Mouse (Mus musculus) mouse embryonic stem cell (cell line): ENCODE data around the gene Hist1h2be.
"Not testable (repeated sequence)": the region's sequence is repeated elsewhere in the genome, so short reads cannot be mapped to it uniquely, and the experiment has no call there.

Experiments used
- in situ Hi-C, 2 experiments: fragments of 300-500 bp; cut with MboI; formaldehyde crosslinking; loops; 1 replicate in 1 of 2; 3 replicates in 1 of 2; pipeline ENCODE4 v1.14.3; 2019 to 2020; ENCODE audit warnings: low sequenced_read_pairs in 2 of 2, low pct_unique_long_range_greater_than_20kb in 1 of 2, mixed read lengths in 1 of 2; ENCODE audit not compliant: unreplicated experiment in 1 of 2

Hist1h2be gene

DNA sequence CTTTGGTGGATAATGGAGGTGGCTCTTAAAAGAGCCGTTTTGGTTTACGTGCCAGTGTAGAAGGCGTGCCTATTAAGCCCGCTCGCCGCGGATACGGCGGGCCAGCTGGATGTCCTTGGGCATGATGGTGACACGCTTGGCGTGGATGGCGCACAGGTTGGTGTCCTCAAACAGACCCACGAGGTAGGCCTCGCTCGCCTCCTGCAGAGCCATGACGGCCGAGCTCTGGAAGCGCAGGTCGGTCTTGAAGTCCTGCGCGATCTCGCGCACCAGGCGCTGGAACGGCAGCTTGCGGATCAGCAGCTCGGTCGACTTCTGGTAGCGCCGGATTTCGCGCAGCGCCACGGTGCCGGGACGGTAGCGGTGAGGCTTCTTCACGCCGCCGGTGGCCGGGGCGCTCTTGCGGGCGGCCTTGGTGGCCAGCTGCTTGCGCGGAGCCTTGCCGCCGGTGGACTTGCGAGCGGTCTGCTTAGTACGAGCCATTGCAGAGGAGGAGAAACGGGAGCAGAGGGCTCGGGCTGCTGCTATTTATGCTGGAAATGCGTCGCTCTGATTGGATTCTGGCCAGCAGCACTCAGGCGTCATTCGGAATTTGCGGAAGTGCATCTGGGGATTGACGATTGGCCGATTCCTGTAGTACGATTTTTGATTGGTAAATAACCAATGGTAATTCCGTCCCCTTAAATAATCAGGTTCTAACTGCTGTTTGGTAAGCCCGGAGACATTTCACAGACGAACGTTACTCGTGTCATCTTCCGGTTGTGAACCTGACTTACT, 58.9 kb downstream of the Hist1h2be start, which contains the start of gene Hist1h3e:
Hist1h3e (minus strand) TSS at position 487 of the 777 bp plus-strand sequence.
- in situ Hi-C loops: not testable (repeated sequence)

DNA sequence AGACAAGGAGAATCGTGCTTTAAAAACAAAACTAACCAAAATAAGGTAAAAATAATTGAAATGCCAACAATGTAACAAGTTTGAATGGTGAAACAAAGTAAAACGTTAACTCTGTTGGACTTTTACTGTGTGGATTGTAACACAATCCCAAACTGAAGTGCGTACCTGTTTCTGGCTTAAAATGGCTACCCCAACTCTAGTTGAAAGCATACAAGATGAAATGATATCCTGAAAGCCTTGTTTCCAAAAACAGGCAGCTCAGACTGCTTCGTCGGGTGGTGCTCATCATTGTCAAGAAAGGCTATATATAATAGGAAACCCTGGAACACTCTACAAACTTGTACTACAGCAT, 59.4 kb downstream of the Hist1h2be start:
- in situ Hi-C loops: not testable (repeated sequence)

DNA sequence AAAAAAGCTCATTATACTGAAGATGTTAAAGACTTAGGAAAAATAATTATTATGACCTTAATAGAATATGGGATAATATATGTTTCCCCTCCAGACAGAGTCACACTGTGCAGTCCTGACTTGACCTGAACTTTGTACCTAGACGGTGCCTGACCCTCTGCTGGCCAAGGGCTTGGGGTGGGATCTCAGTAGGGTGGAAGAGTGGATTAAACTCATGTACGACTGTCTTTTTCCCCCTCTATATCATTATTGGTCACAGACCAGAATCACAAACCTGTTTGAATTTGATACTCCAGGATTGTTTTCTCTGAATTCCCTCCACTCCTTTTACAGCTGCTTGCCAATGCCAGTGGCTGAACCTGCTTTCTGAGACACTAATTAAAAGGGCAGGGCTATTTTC, 60.2 kb downstream of the Hist1h2be start:
- in situ Hi-C loops: not testable (repeated sequence)

DNA sequence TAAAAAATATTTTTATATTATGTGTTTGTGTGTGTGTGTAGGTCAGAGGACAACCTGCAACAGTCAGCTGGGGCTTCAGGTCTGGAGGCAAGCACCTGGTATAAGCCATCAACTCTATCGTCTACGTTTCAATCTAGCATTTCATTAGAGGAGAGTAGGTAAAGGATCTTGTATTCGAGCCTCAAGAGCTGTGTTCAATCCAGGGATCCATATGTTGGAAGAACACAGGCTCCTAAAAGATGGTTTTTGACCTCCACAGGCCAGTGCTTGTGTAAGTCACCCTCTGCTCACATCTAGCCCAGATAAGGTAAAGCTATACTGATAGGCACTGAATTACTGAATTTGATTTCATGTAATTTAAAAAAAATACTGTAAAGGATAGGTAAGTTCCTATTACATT, 64.0 kb downstream of the Hist1h2be start:
- in situ Hi-C loops: no loop called here

DNA sequence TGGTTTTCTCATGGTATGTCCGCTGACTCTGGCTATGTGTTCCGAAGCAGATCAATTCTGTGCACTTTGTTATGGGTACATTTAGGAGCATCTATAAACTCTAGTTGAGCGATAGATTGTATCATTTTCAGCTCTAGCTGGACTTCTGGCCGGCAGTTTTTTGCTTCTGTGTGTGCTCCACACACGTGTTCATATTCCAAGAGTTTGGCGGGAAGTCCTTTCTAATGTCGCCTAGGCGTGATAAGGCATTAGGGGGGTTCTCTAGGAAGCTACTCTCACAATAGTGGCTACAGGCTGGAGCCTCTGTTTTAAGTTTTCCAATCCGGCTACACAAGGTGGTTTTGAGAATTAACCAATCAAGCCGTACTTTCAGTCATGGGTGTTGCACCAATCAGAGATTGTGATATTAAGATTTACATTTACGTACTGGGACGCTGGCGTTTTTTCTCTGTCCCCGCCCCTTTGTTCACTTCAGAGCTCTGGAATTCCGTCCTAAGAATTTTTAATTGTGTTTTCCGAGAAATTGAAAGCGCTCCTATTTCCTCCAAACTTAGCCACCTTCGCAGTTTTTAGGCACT, 65.0 kb downstream of the Hist1h2be start:
- in situ Hi-C loops: no loop called here

DNA sequence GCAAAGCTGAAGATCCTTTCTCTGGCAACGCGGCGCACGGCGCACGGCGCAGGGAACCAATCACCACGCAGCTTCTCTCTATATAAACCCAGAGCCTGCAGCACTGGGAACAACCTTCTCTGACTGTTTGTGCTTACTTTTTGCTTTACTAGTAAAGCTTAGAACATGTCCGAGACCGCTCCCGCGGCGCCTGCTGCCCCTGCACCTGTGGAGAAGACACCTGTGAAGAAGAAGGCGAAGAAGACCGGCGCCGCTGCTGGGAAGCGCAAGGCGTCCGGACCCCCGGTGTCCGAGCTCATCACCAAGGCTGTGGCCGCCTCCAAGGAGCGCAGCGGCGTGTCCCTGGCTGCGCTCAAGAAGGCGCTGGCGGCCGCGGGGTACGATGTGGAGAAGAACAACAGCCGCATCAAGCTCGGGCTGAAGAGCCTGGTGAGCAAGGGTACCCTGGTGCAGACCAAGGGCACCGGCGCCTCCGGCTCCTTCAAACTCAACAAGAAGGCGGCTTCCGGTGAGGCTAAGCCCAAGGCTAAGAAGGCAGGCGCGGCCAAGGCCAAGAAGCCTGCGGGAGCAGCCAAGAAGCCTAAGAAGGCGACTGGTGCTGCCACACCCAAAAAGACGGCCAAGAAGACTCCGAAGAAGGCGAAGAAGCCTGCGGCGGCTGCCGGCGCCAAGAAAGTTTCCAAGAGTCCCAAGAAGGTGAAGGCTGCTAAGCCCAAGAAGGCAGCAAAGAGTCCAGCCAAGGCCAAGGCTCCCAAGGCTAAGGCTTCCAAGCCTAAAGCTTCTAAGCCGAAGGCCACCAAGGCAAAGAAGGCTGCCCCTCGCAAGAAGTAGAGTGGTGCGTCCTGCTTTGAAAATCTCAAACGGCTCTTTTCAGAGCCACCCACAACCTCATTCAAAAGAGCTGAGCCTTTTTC, 65.7 kb downstream of the Hist1h2be start:
- in situ Hi-C loops: no loop called here

DNA sequence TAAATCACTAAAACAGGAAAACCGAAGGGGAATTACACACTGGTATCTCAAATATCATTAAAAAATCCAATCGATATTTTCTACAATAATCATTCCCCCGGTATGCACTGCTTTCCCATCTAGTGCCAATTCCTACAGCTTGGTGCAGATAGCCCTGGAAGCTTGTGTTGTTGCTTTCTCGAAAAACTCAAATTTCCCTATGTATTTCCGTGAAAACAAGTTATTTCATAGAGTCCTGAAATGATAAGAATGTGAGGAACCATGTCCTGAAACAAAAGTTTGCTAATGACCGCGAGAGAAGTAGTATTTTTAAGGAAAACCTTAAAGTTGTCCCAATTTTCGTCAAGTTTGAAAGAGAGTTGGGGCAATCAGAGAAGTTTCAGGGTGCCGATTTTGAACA, 66.5 kb downstream of the Hist1h2be start:
- in situ Hi-C loops: no loop called here

DNA sequence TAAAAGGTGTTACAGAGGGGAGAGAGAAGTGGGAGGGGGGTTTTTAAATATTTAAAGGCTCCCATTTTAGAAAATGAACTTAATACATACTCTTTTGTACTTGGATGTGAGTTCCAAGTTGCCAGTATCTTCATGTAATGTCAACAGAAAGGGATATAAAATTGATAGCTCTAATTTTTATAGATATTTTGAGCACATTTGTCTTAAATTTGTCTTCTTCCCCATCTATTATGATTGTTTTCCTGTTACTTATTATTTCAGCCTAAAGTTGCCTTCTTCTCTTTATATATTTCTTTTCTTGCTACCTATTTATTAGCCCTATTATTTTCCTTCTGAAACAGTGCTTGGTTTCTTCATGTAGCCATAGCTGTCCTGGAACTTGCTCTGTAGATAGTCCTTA, 68.0 kb downstream of the Hist1h2be start, which contains the start of gene Hist1h1d:
Hist1h1d (plus strand) TSS at position 301 of the 400 bp plus-strand sequence.
- in situ Hi-C loops: no loop called here

DNA sequence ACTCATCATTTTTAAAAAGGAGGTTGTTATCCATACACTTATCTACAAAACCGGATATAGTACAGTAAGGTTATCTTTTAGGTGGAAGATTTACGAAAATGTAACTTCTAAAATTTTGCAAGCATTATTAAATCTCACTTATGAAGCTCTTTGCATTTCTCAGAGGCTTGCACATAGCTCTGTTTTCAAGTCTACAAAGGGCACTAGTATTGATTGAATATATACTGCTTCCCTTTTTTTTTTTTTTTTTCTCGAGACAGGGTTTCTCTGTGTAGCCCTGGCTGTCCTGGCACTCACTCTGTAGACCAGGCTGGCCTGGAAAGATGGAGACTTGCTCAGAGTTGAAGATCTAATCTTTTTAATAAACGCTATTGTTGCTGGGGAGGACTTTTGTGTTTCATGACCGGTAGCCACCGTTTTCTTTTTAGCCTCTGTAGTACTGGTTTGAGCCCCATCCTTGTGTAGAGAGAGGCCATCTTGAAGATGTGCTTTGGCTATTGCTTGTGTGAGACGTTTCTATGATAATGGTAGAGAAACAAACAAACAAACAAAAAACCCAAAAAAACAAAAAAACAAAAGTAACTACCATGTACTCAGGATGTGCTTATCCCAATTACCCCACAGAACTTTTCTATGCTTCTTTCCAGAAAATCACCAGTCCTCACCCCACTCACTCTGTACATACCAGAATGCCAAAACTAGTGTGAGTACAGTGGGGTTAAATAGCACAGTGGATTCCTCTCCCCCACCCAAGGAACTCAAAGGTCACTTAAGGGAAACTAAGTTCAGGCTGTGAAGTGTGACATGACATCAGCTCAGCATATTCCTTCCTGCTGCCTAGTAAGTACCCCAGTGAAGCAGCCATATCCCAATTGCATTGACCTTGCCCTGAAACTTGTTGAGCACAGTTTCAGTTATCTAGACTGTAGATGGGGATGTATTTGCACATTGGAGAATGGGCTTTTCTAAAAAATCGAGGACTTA, 68.7 kb downstream of the Hist1h2be start:
- in situ Hi-C loops: no loop called here

DNA sequence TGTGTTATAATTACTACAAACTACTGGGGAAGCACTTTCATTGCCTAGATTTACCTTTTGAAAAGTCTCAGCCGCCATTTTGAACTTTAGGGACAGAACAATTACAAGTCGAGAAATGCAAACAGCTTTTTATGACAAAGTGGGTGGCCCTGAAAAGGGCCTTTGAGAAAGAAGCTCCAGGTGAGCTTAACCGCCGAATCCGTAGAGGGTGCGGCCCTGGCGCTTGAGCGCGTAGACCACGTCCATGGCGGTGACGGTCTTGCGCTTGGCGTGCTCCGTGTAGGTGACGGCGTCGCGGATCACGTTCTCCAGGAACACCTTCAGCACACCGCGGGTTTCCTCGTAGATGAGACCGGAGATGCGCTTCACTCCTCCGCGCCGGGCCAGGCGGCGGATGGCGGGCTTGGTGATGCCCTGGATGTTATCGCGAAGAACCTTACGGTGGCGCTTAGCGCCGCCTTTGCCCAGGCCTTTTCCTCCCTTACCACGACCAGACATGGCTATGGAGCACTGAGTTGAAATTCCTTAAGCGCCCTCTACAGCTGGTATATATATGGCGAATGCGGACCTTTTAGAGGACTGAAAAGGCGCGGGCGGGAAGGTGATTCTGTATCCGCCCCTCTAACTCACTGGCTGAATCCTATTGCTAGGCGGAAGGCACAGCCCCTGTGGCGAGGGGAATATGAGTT, 69.6 kb downstream of the Hist1h2be start, which contains the start of gene Hist1h4f:
Hist1h4f (minus strand) TSS at position 503 of the 689 bp plus-strand sequence.
- in situ Hi-C loops: not testable (repeated sequence)

DNA sequence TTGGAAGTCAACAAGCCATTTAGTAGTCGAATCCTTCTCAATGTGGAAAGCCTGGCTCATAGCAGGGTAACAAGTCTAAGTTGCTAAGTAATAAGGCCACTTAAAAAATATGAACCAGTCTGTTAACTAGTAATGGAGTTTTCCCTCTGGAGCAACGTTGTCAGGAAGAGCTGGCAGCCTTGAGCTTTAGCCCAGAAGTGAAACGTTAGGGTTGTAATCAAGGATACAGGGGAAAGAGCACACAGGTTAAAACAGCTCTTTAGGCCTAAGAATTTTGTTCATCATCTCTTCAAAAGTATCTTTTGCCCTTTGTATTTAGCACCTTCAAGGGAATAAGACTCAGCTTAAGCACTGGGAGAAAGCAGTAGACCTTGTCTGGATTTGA, 70.2 kb downstream of the Hist1h2be start:
- in situ Hi-C loops: no loop called here

DNA sequence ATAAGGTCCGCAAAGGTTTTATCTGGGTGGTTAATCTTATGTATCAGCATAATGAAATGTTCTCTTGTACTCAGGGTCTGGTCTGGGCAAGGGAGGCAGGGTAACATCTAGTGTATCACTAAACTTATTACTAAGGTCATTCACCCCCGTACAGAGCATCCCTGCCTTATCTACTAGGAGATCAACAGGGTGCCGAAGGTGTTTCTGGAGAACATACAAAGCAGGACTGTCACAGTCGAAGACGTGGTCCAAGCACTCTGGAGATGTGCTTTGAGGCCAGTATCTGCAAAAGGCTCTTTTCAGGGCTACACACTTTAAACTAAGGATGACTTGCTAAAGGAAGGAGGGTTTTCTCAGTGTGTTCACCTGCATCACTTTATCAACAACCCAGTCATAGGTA, 74.2 kb downstream of the Hist1h2be start:
- in situ Hi-C loops: no loop called here

DNA sequence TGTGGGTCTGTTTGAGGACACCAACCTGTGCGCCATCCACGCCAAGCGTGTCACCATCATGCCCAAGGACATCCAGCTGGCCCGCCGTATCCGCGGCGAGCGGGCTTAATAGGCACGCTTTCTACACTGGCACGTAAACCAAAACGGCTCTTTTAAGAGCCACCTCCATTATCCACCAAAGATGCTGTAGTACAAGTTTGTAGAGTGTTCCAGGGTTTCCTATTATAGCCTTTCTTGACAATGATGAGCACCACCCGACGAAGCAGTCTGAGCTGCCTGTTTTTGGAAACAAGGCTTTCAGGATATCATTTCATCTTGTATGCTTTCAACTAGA, 76.2 kb downstream of the Hist1h2be start:
- in situ Hi-C loops: not testable (repeated sequence)

DNA sequence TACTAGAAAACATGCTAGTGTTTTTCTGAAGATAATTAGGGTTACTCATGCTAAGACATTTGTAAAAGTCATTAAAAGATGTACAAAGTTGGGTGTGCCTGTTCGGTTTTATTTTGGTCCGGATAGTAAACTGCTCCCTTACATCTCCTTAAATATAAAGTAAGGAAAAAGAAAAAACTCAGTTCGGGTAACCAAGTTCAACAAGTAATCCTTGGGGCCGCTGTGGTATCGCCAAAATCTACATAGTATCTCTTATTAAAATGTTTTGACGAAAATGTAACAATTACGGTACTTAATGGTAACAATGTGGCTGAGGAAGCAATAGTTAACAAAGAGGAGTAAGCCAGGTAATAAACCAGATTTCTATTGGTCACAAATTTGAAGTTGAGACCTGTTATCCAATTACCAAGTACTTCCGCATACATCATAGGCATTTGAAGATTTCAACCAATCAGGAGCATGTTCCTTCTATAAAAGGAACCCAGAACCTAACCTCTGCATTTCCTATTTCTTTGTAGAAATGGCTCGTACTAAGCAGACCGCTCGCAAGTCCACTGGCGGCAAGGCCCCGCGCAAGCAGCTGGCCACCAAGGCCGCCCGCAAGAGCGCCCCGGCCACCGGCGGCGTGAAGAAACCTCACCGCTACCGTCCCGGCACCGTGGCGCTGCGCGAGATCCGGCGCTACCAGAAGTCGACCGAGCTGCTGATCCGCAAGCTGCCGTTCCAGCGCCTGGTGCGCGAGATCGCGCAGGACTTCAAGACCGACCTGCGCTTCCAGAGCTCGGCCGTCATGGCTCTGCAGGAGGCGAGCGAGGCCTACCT, 76.7 kb downstream of the Hist1h2be start, which contains the start of gene Hist1h3f:
Hist1h3f (plus strand) TSS at position 88 of the 822 bp plus-strand sequence.
- in situ Hi-C loops: no loop called here

DNA sequence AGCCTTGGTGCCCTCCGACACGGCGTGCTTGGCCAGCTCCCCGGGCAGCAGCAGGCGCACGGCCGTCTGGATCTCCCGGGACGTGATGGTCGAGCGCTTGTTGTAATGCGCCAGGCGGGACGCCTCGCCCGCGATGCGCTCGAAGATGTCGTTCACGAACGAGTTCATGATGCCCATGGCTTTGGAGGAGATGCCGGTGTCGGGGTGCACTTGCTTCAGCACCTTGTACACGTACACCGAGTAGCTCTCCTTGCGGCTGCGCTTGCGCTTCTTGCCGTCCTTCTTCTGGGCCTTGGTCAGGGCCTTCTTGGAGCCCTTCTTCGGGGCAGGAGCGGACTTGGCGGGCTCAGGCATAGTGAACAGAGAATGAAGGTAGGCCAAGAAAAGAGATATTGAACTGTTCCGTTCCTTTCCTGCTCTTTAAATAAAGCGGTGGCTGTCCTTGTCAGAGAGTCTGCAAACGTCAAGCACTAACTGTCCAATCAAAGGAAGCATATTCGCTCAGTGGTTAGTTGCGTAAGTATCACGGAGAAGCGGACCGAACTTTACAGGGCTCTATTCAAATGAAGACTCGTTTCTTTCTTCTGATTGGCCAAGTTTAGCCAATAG, 77.8 kb downstream of the Hist1h2be start, which contains the start of gene Hist1h2bh:
Hist1h2bh (minus strand) TSS at position 394 of the 609 bp plus-strand sequence.
- in situ Hi-C loops: not testable (repeated sequence)

DNA sequence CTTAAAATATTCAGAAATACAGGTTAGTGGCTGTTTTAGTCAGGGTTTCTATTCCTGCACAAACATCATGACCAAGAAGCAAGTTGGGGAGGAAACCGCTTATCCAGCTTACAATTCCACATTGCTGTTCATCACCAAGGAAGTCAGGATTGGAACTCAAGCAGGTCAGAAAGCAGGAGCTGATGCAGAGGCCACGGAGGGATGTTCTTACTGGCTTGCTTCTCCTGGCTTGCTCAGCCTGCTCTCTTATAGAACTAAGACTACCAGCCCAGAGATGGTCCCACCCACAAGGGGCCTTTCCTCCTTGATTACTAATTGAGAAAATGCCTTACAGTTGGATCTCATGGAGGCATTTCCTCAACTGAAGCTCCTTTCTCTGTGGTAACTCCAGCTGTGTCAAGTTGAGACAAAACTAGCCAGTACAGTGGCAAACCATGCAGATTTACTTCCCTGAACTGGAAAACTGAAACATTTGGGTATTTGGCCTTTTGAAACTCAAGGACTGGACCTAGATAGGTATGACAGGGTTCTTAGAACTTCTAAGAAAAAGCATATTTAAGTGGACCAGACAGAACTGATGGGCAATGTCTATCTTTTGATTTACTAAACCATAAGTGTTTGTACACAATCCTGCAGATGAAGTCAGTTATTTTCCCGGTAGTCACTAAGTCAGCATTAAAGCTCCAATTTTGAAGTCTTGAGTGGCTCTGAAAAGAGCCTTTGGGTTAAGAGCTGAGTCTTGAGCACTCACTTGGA, 78.5 kb downstream of the Hist1h2be start:
- in situ Hi-C loops: not testable (repeated sequence)
